Mouse (Mus musculus): ENCODE measurements around the gene Rbfox1.

DNA sequence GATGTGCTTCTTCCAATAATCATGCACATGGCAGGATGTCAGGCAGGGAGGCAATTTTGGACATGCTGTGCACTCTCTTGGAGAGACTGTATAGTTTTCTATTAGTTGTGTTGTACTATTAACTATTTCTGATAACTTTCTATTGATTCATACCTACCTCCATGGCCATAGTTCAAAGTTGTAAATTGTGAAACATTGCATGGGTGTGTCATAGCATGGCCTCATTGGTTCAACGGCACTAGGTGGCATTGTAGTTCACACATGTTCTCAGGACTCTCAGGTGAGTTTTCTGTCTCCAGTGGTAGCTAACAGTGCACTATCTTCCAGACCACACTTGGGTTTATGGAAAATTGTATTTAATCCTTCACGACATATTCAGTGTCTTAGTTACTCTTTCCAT lies 699.5 kb downstream of the Rbfox1 start:
- TF ChIP-seq CTCF (IDR thresholded peaks at IDR 0.05; ENCODE audit: insufficient read depth, low read length) (no peak), POLR2A (IDR thresholded peaks at IDR 0.05; ENCODE audit: borderline replicate concordance, extremely low read depth, low read depth, low read length) (no peak)

Data from lung, adult 2 months (tissue).